Mouse (Mus musculus): ENCODE results near the gene Cep57.

DNA sequence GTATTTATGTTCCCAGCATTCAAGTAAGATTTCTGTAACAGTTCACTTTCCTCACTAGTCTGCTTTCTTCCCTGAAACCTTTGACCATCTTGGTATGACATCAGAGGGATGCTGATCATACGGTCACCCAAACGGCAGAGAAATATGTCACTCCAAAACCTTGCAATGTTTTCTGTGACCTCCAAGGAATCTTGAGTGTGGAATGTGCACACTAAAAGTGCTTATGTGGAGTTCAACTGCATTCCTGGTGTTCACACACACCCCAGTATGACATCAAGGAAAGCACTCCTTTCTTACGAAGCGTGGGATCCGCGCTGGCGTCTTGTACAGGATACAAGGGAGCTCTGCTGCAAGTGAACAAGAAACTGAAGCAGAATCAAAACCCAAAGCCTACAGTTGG, 20.1 kb downstream of the Cep57 start:
- no peak for TF ChIP-seq POLR2A (IDR thresholded peaks at IDR 0.05; ENCODE audit: borderline replicate concordance, extremely low read depth, insufficient read depth, insufficient read length, poor library complexity, severe bottlenecking)
- no peak for TF ChIP-seq CTCF (IDR thresholded peaks at IDR 0.05; ENCODE audit: borderline replicate concordance, extremely low read depth, insufficient read depth, insufficient read length)

All from brain, embryonic 14.5 days (tissue).